Mouse (Mus musculus): ENCODE measurements around the gene Gmnc. TPM values are rescaled to one million over a fixed set of nuclear protein-coding genes. Genes with fewer than 3 reads are reported as not detected.

Gmnc gene
- total RNA-seq (2021): not detected
- long read RNA-seq, experiment 1: 0 reads
- long read RNA-seq, experiment 2: 0 reads

DNA sequence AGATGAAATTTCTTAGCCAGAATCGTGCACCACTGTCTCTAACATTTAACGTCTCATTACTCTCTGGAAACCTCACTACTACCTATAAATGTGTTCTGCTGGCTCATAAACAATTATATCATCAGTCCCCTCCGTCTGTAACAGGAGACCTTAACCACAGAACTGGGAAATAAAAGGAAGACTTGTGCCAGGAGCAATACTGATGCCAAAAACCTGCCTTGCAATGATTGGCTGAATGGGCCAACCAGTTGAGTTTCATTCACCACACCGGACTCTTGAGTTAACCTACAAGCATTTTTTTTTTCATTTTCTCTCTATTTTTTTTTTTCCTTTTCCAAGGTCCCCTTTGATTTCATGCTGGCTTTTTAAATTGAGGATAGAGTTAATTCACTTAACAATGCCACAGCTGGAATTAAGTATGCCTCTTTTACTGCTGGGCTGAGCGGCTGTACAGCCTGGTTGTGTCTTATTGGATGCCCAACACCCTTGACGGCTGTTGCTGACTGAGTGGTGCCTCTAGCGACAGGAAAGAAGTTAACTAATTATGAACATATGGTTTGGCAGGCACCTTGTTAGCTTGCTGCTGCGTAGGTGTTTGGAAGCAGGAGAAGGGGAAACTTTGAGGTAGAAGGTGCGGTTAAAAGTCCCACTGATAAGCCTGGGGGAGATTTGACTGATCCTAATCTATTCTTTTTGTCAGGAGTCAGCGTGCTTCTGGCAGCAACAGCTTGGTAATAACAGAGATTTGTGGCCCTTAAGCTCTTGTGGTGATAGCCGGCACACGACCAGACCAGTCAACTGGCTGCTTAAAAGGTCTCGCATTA, at the start of gene Gmnc:
TSS of gene Gmnc (minus strand) at position 176 of the 824 bp plus-strand sequence.
- DNase-seq (ENCODE audit: low spot score in 2 of 2): no peak

DNA sequence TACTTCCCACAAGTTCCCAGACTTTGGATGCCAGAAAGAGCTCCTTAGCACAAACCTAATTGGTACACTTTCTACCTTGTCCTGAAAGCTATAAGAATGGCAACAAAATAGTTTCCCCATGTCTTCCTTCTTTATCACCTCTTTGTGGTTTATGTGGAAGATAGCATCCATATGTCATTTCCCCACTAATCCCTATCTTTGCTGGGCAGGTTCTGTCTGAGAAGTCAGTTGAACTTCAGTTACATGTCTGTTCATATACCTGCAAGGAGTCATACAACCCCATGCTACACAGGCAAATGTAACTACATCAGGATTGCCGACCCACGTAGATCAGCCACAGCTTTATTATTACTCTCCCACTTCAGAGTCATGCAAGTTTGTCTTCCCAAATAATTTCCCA, 35.8 kb upstream of the Gmnc start:
- DNase-seq (ENCODE audit: low spot score in 2 of 2): no peak

DNA sequence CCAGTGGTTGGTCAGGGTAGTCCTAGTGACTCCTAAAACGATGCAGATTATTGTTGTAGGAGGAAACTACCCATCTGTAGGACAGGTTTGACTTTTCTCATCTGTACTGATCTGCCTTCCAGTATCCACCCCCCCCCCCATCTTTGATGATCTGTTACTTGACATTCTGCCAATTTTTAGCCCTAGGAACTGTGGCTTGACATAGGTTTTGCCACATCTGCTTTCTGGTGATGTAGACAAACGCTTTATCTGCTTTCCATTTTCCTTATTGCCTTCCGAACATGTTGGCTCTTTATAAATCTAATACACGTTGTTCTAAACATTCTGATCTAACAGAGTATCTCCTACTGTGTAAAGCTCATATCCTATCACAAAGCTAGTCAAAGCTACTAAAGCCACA, 34.8 kb upstream of the Gmnc start:
- DNase-seq (ENCODE audit: low spot score in 2 of 2): no peak

DNA sequence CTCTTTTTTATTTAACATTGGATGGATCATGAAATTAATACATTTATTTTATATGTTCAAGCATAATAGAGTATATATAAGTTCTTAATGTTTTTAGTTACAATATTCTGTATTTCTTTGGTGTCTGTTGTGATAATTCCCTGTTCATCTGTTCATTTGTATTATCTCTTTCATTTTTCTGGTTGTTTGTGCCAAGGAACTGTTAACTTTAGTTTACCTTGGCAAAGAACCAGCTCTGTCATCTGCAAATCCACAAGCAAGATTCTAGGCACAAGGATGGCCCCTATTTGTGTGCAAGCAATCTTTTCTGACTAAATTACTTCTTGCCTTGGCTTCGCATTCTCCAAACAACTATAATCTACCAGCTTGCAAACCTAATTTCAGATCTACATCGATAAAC, 31.3 kb upstream of the Gmnc start:
- no peak for DNase-seq (ENCODE audit: low spot score in 2 of 2)

DNA sequence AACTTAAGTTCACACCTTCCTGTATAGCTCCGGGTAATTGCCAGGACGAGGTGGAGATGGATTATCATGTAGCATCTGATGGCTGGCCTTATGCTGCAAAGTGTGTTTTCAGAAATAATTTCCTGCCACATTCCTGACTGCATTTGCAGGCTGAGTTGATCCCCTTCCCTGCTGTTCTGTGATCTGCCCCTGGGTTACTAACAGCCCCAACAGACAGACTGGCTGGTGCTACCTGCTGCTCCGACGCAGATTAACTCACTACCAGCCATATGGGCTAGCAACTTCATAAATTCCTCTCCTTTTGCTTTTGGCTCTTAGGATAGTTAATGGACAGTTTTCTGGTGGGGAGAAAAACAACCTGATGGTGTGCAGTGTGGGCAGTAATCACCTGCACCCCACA, 25.9 kb upstream of the Gmnc start:
- no peak for DNase-seq (ENCODE audit: low spot score in 2 of 2)

DNA sequence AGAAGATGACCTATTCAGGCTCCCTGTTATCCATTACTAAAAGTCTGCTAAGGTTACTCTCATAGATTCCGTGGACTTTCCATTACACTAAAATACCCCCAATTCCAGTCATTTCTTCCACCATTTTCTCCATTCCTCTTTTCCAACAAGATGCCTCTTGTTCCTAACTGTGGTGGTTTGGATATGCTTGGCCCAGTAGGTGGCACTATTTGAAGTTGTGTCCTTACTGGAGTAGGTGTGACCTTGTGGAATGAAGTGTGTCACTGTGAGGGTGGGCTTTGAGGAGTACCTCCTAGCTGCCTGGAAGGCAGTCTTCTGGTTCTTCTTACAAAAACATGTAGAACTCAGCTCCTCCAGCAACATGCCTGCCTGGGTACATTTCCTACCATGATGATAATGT, 11.3 kb upstream of the Gmnc start:
- no peak for DNase-seq (ENCODE audit: low spot score in 2 of 2)

DNA sequence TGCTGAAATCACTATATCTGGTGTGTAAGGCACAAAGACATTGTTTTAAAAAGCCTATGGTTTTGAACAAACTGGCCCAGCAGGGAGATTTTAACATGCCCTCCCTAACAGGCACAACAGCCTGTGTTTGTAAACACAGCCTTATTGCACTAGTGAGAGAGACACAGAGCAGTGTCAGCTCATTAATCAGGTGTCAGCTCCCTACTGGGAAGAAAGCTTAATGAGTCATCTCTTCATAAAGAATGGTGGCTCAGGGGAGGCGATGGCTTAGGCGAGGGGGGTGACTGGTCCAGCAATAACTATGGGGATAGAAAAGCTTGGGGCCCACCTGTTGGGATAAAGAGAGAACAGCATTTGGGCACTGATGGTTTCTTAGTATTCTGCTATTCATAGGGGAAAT, 8.1 kb upstream of the Gmnc start:
- no peak for DNase-seq (ENCODE audit: low spot score in 2 of 2)

DNA sequence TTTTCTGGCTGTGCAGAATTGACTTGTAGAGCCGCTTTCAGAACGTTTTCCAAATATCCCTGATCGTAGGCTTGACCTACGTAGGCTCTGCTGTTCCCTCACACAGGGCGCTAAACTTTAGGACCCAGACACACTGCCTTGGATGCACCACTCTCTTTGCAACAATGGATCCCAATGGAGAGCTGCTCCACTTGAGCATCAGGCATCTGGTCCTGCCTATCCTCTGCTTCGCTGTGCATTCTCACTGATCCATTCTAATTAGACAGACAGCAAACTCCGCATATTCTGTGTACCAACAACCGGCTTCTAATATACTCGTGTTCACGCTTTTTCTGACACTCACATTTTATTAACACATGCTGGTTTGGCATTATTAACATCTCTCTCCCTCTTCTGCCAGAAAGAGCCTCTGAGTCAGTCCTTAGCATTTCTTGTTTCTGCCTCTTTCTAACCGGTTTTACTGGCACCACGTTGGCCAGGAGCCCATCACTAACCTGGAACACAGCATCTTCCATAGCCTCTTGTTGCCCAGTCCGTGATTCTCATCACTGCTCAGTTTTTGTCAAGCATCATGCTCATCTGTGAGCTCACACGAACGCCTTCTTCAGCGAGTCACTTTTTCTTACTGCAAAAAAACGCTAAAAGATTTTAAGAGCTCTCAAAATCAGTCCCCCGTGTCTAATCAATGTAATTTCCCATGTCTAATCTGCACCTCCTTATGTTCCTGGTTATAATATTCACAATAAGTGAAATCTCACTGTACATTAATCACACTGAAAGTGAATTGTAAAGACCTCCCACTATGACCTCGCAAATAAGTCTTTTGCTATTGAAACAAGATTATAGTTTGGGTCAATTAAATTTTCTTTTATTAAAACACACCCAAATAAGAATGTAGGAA, 1.8 kb downstream of the Gmnc start:
- no peak for DNase-seq (ENCODE audit: low spot score in 2 of 2)

DNA sequence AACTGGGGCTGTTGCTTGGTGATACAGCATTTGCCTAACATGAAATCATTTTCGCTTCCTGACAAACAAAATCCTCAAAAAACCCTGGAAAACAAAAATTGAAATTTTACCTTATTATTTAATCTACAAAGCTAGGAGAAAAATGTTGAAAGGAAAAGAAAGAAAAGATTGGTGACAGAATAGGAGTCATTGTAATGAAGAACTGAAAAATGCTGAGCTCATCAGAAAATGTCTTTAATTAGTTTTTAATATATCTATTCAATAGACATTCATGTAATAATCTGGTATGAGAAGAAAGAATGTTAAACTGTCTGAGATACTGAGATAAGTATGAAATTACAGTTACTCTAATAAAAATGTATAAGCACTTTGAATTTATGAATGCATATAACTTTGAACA, 3.3 kb downstream of the Gmnc start:
- DNase-seq (ENCODE audit: low spot score in 2 of 2): no peak

DNA sequence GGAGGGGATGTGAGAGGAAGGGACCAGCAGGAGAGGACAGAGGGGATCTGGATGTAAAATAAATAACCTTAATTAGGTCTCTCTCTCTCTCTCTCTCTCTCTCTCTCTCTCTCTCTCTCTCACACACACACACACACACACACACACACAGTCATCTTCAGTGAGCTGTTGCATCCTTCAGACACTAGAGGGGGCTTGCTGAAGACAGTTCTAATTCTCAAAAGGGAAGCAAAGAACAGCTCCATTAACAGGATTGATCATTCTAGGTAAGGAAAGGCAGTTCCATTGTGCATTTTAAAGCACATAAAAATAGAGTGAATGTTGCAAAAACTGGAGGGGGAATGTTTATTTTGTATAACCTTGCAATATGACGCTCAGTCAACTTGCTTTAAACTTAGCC, 5.7 kb downstream of the Gmnc start:
- no peak for DNase-seq (ENCODE audit: low spot score in 2 of 2)

DNA sequence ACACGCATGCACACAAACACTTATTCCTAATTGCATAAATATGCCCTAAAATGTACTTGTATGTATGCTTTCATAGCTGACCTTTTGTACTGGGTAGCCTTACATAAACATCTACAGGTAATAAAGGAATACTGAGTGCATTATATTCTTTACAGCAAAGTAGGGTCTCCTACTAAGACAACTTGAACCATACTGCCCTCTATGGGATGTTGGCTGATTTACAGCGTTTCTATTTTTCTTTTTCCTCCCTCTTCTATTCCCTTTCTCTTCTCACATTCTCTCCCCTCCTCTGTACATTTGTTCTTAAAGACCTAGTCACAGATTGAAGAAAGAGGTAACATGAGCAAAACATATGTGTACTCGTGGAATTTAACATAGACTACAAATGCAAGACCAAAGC, 9.3 kb downstream of the Gmnc start:
- DNase-seq (ENCODE audit: low spot score in 2 of 2): no peak

DNA sequence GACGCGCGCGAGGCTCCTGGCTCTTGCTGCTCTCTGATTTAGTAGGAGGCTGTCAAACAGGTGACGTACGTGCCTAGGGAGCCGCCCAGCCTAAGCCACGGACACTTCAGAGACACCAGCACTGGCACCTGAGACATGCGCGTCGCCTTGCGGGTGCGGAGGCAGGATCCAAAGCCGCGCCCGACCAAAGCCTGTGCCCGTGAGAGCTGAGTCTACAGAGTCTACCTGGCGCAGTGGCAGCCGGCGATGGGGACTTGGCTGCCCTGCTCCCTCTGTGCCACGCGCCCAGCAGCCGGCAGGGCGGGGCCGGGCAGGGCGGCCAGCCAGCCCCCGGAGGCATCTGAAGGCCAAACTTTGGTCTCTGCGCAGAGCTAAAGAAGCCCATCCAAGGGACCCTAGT, 23.5 kb downstream of the Gmnc start:
- DNase-seq (ENCODE audit: low spot score in 2 of 2): no peak

DNA sequence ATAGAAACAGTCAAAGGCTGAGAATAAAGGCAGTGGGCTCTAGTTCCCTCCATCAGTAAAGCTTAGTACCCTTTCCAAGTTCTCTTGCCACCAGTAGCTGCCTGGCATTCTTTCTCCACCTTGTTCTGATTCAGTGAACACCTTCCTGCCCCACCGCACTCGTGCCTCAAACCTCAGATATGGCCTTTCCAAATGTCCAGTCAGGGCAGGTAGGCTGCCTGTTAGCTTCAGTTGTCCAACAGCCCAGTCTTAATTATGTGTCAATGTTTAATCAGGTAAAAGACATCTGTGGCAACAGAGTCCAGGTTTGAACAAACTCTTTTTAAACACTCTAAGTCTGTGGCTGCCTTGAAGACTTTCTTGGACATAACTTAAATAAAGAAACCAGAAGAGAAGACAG, 24.6 kb downstream of the Gmnc start:
- DNase-seq (ENCODE audit: low spot score in 2 of 2): no peak

DNA sequence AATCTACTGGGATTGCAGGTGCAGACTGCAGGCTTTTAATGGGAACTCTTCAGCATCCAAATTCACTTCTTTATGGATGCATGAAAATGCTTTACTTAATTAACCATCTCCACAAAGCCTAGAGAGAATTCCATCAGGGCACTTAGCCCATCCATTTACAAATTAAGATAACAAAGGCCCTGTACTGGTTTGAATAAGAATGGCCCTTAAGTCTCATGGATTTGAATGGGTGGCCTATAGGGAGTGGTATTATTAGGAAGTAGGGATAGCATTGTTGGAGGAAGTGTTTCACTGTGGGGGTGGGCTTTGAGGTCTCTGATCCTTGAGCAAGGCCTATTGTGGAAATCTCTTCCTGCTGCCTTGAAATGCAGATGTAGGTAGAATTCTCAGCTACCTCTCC, 29.5 kb downstream of the Gmnc start:
- no peak for DNase-seq (ENCODE audit: low spot score in 2 of 2)

DNA sequence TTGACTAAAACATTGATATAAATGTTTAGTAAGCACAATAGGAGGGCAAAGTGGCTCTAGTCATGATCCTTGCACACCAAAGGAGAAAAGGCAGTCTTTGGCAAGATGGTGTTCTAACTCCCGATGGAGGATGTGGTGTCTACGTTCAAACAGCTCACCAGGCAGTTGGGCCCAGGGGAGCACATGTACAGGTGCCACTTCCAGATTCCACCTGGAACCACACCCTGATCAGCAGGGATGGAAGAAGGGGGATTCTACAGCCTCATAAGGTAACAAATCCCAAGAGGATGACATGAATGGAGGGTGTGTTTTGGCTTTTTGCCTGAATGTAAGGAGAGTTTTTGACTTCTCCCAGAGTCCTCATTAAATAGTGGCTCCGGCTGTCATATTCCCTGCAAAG, 39.9 kb downstream of the Gmnc start:
- DNase-seq (ENCODE audit: low spot score in 2 of 2): no peak

DNA sequence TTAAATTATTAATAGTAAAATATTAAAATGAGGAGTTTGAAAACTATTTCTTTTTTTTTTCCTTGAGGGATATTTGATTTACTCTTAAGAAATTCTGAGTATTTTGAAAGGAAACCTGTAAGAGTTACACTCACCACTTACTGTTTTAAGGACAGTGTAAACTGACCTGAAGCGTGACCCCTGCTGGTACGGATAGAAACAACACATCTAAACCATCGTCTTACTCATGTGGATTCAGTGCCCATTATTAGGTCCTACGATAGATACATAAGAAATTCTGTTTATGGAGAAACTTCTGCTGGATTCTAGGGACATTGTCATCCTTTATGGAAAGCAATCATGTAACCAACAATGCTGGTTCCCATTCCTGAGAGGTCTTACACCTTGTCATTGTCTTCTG, 41.2 kb downstream of the Gmnc start:
- DNase-seq (ENCODE audit: low spot score in 2 of 2): no peak

DNA sequence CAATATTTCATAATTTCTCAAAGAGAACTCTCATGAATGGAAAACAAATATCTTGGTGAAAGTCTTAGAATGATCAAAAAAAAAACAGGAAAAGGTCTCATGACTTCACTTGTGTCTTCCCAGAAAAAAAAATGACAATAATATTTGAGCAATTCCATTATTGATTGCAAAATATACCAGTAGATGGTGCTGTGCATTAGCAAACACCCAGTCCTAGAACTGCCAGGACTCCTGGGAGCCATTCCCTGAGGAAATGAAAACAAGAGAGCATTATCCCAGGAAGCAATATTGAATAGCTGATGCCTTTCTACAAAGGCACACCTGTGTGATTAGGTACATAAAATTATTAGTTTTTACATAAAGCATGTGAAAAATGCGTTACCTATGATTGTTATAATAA, 87.5 kb downstream of the Gmnc start:
- no peak for DNase-seq (ENCODE audit: low spot score in 2 of 2)

DNA sequence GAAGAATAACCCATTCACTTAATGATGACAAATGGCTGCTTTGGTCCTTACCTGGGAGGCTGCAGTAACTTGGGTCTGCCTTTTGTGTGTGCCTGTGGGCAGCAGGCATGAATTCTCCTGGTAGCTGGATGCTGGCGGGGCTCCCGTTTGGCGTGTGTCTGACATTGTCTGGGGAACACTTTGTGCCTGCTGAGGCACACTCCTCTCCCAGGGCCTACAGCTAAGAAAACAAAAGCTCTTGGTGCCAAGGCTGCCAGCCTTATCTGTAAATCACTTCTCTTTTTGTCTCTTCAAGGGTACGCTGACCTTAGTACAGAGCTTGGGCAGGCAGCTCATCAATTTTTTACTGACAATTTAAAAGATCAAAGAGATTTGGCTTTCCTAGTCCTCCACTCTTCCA, 90.0 kb downstream of the Gmnc start:
- DNase-seq (ENCODE audit: low spot score in 2 of 2): no peak

DNA sequence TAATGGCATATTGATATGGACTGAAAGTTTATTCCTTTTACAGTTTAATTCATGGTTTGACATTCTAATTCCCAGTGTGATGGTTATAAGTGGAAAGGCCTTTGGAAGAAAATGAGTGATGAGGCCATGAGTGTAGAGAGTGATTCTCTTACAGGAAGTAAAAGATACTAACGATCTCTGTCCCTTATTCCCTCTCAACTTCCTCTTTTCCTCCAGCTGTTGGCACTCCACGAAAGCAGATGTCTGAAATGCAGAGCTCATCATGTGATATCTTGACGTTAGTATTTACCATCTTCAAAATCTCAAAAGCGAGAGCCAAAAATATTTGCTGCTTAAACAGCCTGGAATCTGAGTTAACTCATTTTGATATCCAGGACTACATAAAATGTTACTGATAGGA, 105.1 kb downstream of the Gmnc start:
- DNase-seq (ENCODE audit: low spot score in 2 of 2): no peak

DNA sequence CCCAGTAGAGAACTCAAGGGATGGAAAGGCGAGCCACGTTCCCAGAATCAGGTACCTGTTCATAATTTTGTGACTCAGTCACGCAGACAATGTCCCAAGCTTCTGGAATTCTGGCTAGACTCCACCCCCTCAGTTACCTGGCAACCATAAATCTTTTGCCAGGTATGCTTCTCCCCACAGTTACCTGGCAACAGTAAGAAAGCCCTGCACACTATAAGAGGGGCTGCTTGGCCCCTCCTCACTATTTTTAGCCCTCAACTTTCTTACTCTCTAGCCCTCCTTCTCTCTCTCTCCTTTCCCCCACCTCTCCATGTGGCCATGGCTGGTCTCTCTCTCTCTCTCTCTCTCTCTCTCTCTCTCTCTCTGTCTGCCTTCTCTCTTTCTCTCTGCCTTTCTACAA, 114.6 kb downstream of the Gmnc start:
- no peak for DNase-seq (ENCODE audit: low spot score in 2 of 2)

Measured in gastrocnemius, postnatal 4 days (tissue).